Mouse (Mus musculus) layer of hippocampus, adult 9-11 months (tissue): ENCODE measurements at regions not wholly inside any gene's neighbourhood (a gene's known extent, or its start where the extent isn't known, plus 50 kb on each side); places are given as distances from the start of the nearest gene placed in this dataset.

ENCODE experiments used
- DNase-seq: peaks from one replicate; pipeline ENCODE4 v3.0.0; 2022

DNA sequence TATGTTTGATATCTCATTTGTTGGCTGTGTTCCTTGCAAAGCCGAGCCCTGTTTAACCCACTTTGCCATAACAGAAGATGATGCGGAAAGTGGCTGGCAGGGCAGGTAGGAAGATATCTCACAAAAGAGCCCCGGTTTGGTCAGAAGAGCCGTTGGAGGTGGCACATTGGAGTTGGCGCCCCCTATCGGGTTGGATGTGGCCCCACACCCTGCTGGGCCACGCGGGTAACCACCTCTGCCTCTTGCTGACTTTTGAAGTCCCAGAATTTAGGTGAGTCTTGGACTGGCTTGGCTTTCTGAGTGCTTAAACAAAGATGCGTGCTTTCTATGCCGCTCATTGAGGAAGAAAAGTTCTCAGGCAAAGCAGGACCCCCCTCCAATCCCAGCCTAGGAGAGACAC lies 56.1 kb downstream of the Gm4791 start:
- DNase-seq, result no peak

- no peak for DNase-seq
Measured at GRCm38 (mm10) chr9:47055558-47055957, 57.0 kb downstream of the Gm4791 start.

DNA sequence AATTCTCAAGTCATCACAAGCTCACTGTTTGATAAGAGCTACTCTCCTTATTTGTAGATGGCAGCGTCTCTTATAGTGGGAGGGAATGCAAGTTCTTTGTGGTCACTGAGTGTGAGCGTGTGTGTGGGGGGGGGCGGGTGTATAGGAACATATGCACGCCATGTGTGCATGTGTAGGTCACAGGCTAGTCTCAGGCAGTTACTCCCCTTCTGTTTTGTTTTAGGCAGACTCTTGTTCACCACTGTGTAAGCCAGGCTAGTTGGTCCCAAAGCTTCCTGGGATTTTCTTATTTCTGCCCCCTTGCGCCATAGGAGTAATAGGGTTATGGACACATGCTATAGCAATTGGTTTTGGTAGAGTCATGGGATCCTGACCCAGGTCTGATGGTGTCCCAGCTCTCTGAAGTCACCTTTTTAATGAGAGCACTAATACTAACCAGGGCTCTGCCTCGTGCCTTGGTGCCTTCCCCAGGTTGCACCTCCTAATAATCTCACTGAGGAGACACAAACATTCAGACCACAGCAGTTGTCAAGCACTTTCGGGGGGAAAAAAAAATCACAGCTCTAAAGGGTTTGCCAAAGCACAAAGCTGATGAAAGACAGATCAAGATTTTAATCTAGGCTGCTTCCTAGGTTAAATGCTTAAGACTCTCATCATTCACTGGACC lies 60.9 kb downstream of the Gm4791 start:
- no peak for DNase-seq

DNA sequence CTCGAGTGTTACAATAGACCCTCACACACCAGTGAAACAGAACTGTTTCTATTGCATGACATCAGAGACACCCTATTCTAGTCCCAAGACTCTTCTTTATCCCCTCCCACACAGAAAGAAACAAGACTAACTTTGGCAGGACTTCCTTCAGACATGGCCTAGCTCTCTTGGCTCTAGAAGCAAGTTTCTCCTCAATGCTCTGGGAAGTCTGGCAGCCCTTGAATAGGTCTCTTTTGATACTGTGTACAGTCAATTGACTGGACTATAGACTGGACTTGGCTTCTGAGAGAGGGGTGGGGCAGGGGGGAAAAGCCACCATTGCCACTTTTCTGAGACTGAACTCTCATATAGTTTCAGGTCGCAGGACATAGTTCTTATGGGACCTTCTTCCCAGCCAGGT lies 62.2 kb downstream of the Gm4791 start:
- DNase-seq, result no peak

DNA sequence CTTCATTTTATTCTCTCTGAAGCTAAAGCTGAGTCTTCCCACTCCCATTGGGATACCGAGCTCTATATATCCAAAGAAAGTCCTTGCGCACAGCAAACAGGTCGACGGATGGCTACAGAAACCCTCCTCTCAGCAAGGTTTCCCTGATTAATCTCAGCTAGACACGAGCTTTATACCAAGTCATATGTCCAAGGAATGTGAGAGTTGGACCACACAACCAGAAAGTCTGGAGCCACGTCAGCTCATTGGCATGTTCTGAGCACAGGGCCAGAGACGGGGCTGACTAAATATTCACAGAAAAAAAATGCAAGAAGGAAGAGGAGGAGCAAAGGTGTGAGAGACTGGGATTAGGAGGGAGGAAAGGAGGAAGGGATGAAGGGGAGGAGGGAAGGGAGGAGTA lies 64.0 kb downstream of the Gm4791 start:
- DNase-seq, result no peak

- DNase-seq, result no peak
Measured at GRCm38 (mm10) chr9:47063751-47064150, 65.2 kb downstream of the Gm4791 start.

GRCm38 (mm10) chr9:47064463-47065032 lies 66.0 kb downstream of the Gm4791 start:
- DNase-seq, result no peak

DNA sequence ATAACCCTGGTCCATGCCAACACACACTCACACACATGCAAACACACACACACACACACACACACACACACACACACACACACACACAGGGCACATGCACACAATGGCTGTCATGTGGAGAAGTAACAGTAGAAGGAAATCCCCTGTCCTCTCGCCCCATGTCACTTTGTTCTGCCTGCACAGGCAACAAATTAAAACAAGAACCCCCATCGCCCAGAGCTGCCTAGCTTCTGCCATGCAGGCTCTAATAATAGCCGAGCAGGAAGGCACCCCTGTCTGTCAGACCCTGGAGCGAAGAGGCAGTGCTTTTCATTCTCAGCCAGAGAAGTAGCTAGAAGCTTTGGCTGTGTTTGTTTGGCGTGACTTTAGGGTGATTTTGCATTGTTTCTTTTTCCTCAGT lies 70.9 kb downstream of the Gm4791 start:
- peak; percentile 10 for DNase-seq

- no peak for DNase-seq
Measured at GRCm38 (mm10) chr9:47070958-47071357, 72.4 kb downstream of the Gm4791 start.

GRCm38 (mm10) chr9:47076946-47077345 lies 78.4 kb downstream of the Gm4791 start:
- peak; percentile 10 for DNase-seq

- DNase-seq, result no peak
Measured at GRCm38 (mm10) chr9:47077416-47077815, 78.9 kb downstream of the Gm4791 start.

- DNase-seq, result no peak
Measured at GRCm38 (mm10) chr9:47077945-47078344, 79.4 kb downstream of the Gm4791 start.

- no peak for DNase-seq
Measured at GRCm38 (mm10) chr9:47081407-47081806, 82.9 kb downstream of the Gm4791 start.

DNA sequence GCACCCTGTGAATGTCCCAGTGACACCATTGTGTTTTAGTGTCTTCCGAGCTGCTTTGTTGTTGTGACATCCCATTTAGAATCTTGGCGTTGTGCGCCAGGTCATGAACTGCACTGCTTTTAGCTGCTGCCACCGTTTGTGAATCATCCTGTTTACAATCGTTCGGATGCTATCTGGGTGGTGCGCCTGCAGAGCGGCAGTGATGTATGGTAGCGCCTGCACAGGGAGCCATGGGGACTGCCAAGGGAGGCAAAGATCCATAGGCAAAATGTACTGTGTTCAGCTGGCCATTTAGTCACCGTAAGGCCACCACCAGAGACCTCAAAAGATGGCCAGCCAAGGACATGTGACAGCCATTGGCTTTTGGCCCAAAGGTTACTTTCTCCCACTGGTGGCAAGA lies 93.3 kb downstream of the Gm4791 start:
- DNase-seq, result no peak

- peak; percentile 68 for DNase-seq
Measured at GRCm38 (mm10) chr9:47095656-47096055, 97.1 kb downstream of the Gm4791 start.

GRCm38 (mm10) chr9:47103316-47103715 lies 104.8 kb downstream of the Gm4791 start:
- no peak for DNase-seq

DNA sequence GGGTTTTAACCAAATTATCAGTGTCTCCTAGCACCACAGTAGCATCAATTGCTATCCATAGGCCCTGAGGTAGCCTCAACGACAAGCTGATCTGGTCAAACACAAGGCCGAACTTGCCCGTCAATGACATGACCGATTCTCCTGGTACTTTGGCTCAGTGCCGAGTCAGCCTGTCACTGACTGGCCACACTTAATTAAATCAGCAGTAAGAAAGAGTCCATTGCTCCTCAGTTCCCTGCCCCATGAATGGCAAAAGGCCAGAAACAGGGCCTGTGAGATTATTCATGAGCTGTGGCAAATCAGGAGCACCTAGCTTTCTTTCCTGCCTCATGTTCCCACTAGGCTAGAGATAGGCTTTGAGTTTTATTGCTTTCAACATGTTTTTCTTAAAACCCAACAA lies 105.4 kb downstream of the Gm4791 start:
- DNase-seq, result no peak

- peak; percentile 23 for DNase-seq
Measured at GRCm38 (mm10) chr9:47108096-47108495, 109.6 kb downstream of the Gm4791 start.

- DNase-seq, result no peak
Measured at GRCm38 (mm10) chr9:47119253-47119652, 120.7 kb downstream of the Gm4791 start.

DNA sequence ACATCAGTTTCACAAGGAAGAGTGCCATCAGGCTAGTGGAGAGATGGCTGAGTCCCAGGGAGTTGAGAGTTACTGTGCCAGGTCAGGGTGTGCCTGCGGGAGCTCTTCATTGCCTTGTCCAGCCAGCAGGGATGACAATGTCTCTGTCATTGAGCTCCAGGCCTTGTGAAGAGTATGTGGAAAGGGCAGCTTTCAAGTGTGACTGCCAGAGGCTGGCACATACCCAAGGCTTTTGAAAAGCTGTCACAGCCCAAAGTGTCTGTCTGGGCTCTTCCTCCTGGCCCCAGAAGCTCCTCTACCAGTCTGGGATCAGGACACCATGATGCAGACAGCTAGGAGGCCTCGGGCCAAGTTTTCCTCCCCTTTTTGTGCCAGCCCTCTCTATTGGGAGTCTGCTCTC lies 124.6 kb downstream of the Gm4791 start:
- no peak for DNase-seq

DNA sequence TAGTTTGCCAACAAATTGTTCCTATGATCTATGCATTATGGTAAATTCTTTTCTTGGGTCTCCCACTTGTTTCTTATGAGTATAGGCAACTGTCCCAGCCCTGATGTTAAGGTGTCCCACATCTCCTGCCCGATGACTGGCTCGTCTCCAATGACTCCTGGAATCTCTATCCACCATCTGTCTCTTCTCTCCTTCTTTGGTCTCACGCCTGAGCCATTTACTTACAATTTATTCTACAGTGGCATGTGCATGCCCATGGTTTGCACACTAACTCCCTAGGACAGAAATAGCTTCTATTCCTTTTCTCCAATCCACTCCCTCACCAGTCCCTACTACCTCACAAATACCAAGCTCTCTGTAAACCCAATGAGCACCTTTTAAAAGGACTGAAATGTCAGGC lies 127.0 kb downstream of the Gm4791 start:
- DNase-seq, result no peak

DNA sequence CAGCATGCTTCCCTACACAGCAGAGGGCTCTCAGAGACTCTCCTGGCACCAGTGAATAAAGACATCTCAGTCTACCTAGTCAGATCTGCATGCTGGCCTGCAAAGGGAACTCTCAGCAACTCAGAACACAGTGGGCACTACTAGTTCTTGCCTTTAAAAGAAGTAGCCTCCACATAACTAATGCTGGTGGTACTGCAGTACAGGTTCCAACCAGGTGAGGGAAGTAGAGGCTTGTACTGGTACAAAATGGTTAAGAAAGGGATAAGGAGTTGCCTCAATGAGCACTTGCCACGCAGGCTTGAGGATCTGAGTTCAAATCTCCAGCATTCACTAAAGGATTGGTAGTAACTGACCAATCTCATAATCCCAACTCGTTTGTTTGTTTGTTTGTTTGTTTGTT lies 127.7 kb downstream of the Gm4791 start:
- no peak for DNase-seq

- no peak for DNase-seq
Measured at GRCm38 (mm10) chr9:47127756-47128424, 129.3 kb downstream of the Gm4791 start.

GRCm38 (mm10) chr9:47129101-47129500 lies 130.6 kb downstream of the Gm4791 start:
- DNase-seq, result no peak

GRCm38 (mm10) chr9:47133454-47133853 lies 134.9 kb downstream of the Gm4791 start:
- DNase-seq, result no peak
